Mouse (Mus musculus) layer of hippocampus, adult 2 months (tissue): ENCODE data around the gene Zfp488. TPM values are rescaled to one million over a fixed set of nuclear protein-coding genes. Genes with fewer than 3 reads are reported as not detected.
A peak's percentile ranks its signal among the peaks of the same experiment; 100 is the strongest.

Experiments used
- DNase-seq, 2 experiments: peaks; one replicate each; pipeline ENCODE4 v3.0.0; 2022; ENCODE audit warnings: low spot score in 2 of 2
- H3K27ac ChIP-seq: fragments of 200-600 bp; 2 replicates; pipeline ENCODE4 v1.8.1; 2022
- H3K4me3 ChIP-seq: fragments of 200-600 bp; 2 replicates; pipeline ENCODE4 v1.8.1; 2022; ENCODE audit warnings: mild to moderate bottlenecking
- CTCF ChIP-seq: fragments of 200-600 bp; conservative IDR thresholded peaks from 2 replicates; pipeline ENCODE4 v1.8.1; 2022; ENCODE audit warnings: antibody characterized with exemption, mild to moderate bottlenecking, moderate library complexity
- long read RNA-seq, 2 experiments: library from polyadenylated mRNA; stranded (forward); transcript quantifications; one replicate each; pipeline ENCODE4 v2.0.0; 2021; ENCODE audit warnings: borderline mapping rate in 2 of 2
- total RNA-seq, 2 experiments: library from RNA; stranded (reverse); gene quantifications; 2 replicates each; pipeline ENCODE4 v1.2.3; 2021

Gene Zfp488
- 1 to 10 TPM; 4.3 to 5.0 TPM for total RNA-seq
- long read RNA-seq, experiment 1, full-length matches to known transcripts: 3 of 4 reads
- long read RNA-seq, experiment 1, partial matches to known transcripts: 0 of 4 reads
- long read RNA-seq, experiment 1, other reads (novel, unspliced or antisense): 1 of 4 reads
- long read RNA-seq, experiment 2: 0 reads

DNA sequence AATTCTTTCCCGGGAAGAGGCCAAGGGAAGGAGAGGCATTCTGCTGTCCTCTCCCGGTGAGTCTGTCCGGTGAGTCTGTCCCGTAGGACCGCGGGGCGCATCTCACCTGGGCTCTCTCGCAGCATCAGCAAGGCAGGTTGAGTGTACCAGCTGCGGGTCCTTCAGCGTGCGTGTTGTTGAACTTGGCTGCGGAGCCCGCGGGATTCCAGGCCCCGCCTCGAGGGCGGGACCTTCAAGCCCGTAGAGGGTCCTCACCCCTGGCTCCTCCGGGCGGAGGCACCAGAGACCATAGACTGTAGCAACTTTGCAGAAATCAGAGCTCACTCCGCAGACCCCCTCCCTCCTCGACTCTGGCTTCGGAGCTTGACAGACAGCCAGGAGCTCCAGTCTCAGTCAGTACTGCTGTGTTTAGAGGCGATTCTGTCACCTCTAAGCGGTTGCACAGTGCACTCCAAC is at the start of gene Zfp488:
Gene Zfp488 (minus strand): TSS at position 161 of the 456 bp plus-strand sequence.
- H3K4me3 ChIP-seq: peak within 1 kb of the TSS; percentile 44
- peak within 1 kb of the TSS; percentile 70 for H3K27ac ChIP-seq
- no peak for TF ChIP-seq CTCF
- DNase-seq: peak in 1 of 2 experiments; percentile 16

DNA sequence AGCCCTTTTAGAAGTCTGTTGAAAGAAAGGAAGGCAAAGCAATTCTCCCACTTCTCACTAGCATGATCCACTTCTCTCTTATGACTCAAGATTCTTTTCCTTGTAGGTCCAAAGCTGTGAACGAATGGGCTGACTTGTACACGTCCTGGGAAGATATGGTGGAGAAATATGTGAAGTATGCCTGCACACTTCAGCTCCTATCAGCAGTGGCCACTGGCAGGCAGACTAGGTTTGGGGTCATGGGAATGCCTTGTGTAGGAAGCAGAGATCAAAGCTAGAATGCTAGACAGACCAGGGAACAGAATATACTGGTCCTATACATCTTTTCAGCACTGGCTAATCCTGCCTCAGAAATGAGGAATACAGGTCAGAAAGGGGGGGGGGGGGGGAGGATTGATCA is 48.1 kb upstream of the Zfp488 start:
- Histone ChIP-seq H3K27ac (no peak overlapping the region), H3K4me3 (no peak overlapping the region)
- TF ChIP-seq CTCF: no peak
- DNase-seq: no peak

DNA sequence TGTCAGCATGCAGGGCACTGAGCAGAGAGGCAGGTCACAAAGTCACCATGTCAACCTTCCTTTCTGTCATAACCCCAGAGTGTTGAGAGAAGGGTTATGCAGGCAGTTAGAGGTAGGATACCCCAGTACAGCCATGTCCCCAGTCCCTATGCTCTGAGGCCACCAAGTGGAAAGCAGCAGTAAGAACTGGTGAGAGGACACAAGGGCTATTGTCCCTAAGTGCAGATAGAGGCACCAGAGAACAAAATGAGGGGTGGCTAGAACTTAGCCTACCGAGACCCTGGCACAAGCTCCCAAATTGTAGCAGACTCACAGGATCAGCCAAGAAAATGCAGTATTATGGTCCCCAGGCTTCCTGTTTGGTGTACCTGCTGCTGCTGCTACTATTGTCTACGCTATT is 38.4 kb upstream of the Zfp488 start:
- no peak for DNase-seq
- H3K27ac ChIP-seq: no peak overlapping the region
- peak; percentile 51 for TF ChIP-seq CTCF
- no peak overlapping the region for H3K4me3 ChIP-seq

DNA sequence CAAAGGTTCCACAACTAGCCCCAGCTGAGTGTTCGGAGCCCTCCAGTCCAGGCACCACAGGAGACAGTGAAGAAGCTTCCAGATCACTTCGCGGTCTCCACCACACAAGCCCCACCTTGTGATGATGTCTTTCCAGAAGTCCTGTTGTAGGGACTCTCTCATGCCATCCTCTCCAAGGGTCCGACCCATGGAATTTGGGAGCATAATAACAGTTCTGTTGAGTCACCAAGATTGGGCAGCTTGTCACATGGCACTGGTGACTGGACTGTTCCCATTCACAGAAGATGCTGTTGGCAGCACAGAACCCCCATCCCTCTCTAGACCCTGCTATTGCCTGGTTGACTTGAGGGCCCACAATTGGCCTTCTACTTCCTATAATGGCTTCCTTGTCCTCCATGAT is 37.8 kb upstream of the Zfp488 start, which contains the start of gene Gm5460:
Gene Gm5460 (plus strand): TSS at position 378 of the 400 bp plus-strand sequence.
- no peak for DNase-seq
- H3K27ac ChIP-seq: no peak within 1 kb of the TSS
- no peak for TF ChIP-seq CTCF
- no peak within 1 kb of the TSS for H3K4me3 ChIP-seq

DNA sequence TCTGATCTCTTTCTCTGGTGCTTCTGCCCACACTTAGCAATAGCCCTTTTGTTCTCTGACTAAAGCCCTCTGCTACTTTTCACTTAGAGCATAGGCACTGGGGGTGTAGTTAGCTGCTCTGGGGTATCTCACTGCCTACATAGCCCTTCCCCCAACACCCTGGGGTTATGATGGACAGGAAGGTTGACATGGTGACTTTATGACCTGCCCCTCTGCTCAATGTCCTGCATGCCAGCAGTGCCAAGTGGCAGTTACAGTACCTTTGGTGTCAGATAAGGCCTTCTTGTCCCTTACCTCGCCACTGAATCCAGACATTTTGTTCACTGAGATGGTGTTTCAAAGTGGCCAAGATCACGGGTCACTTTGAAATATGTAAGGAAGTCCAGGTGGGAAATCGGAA is 36.5 kb upstream of the Zfp488 start, which contains the start of gene Gm30083:
Gene Gm30083 (minus strand): TSS at position 120 of the 400 bp plus-strand sequence.
- no peak for DNase-seq
- Histone ChIP-seq H3K27ac (no peak within 1 kb of the TSS), H3K4me3 (no peak within 1 kb of the TSS)
- no peak for TF ChIP-seq CTCF

DNA sequence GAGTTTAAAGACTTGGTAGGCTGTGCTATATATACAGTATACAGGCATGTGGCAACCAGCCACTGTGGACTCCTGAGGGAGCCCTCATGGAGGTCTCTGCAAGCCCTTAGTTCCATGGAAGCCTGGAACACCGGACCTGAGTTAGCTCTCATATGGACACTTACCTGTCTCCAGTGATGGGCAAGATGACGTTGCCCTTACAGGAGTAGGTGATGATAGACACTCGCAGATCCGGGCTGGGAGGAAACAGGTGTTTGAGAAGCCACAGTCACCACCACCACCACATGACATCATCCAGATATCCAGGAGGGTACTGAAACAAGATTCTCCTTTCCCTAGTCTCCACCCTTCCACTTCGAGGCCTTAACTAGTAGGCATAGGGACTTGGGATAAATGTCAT is 23.8 kb upstream of the Zfp488 start:
- TF ChIP-seq CTCF: no peak
- no peak overlapping the region for H3K27ac ChIP-seq
- DNase-seq: no peak
- no peak overlapping the region for H3K4me3 ChIP-seq

DNA sequence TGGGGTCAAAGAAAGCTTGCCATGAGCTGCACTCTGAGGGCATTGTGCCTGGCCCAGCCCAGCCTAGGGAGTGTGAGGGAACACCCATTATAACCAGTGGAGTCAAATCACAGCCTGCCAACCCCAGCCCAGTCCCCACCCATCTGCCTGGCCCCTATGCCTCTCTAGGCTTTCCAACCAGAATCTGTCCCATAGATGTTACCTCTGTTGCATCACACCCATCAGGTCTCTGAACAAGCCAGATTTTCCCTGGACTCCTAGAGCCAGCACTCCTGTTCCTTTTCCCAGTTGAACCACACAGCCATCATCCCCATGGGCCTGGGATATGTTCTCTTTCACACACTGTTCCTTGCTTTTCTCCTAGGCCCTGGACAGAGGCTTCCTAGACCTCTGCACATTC is 22.9 kb upstream of the Zfp488 start:
- H3K27ac ChIP-seq: no peak overlapping the region
- DNase-seq: no peak
- H3K4me3 ChIP-seq: no peak overlapping the region
- no peak for TF ChIP-seq CTCF

DNA sequence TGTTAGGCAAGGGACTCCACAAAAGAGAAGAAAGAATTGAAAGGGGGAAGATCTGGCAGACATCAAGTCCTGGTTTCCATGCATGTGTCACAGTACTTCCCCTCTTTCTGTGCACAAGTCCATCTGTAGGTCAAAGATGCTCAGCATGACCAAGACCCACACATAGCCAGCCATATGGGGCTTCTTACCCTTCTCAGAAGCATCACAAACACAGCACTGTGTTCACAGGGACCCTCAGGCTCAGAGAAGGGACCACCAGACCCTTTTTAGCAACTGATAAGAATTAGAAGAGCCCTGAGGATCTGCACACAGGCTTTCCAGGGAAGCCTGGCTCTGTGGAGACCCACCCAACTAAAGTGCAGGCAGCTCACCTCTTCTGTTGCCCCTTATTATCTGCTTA is 21.5 kb upstream of the Zfp488 start:
- TF ChIP-seq CTCF: no peak
- no peak overlapping the region for H3K27ac ChIP-seq
- H3K4me3 ChIP-seq: no peak overlapping the region
- DNase-seq: no peak

DNA sequence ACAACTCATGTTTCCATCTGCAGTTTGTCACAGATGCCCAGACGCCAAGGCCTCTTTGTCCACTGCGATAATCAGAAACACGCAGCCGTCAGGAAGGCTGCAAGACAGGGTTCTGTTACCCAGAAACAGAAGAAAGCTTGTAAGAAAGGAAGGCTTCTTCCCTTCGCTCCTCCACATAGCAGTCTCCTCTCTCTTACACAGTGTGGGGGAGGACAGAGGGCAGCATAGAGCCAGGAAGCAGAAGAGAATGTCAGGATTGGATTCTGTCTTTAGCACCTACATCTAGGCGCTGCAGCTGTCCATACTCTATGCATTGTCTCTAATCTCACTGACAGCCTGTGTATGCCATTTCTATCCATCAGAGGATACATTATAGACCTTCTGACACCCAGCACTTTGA is 18.9 kb upstream of the Zfp488 start:
- no peak for DNase-seq
- Histone ChIP-seq H3K4me3 (no peak overlapping the region), H3K27ac (no peak overlapping the region)
- TF ChIP-seq CTCF: no peak

DNA sequence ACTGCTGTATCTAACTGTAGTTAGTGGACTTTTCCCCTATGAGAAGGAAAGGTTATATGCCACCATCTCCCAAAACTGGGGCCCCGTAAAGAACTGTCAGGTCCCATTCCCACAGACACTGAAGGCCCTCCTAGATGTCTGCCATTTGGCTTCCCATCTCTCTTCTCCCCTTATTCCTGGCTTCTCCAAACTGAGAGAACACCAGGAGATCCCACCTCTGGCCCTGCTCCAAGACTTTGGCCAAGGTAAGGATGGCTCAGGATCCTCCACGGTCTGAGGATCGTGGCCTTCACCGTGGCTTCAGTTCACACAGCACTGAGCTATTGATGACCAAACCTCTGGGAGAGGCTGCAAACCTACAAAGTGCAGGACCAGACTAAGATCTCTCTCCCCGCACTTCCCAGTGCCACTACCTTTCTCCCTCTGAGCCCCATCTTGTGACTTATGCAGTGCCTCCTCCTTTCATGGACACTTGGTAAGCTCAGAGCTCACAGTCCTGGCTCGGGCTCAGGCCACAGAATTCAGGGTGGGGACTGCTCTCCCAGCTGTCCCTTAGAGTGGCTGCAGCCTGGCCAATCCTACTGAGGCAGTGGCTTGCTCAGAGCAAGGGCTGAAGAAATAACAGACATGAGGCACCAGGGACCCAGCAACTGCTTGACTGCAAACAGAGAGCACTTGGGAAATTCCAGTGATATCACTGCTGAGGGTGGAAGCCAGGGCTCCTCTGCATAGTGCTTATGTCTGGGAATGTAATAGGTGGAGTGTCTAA is 15.1 kb upstream of the Zfp488 start:
- DNase-seq: no peak
- H3K4me3 ChIP-seq: no peak overlapping the region
- no peak for TF ChIP-seq CTCF
- H3K27ac ChIP-seq: no peak overlapping the region

DNA sequence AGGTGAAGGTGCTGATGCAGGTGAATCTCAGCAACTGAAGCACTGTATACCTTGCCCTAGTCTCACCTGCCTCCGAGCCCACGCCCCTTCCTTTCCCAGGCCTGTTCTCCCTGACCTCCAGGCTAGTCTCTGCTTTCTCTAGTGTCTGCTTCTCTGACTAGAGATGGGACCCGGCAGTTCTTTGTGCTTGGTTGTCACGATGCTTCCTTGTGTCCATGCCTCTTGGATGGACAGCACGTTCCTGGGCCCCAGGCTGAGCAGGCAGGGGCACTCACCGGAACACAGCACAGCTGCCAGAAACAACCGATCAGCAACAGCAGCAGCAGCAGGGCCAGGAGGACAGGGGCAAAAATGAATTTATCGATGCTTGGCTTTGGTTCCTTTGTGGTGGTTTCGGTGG is 14.5 kb upstream of the Zfp488 start:
- Histone ChIP-seq H3K27ac (no peak overlapping the region), H3K4me3 (no peak overlapping the region)
- no peak for DNase-seq
- no peak for TF ChIP-seq CTCF

DNA sequence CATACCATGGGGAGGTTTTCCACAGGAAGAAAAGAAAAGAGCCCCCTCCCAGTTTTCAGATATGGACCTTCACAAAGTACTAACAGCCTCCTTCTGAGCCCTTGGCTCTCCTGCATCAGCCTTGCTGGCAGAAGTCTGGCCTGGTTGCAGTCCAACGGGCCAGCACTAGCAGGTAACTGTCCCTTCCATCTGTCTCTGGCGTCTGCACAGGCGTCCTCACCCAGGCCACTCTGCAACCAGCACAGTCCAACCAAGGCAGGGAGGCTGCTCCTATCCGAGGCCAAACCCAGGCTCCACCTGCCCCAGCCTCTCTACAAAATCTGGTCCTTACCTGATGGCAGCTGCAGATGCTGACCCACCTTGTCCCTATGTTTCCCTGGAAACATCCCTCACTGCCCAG is 13.4 kb upstream of the Zfp488 start:
- TF ChIP-seq CTCF: no peak
- DNase-seq: no peak

DNA sequence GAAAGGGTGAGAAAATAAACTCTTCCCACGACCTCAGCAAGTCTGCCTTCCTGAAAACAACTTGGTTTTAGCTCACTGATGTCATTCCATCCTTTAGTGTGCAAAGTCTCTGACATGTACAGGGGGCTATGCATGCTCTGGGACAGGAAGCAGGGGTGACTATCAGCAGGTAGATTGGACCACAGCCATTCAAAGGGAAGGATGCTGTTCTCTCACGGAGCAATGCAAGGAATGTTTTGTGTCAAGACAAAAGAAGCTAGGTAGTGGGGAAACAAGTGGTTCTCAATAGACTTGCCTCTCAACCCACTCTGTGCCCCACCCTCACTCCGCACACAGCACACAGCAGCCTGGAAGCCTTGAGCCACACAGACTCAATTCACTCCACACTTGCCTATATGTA is 10.6 kb upstream of the Zfp488 start:
- TF ChIP-seq CTCF: no peak
- H3K27ac ChIP-seq: no peak overlapping the region
- no peak overlapping the region for H3K4me3 ChIP-seq
- DNase-seq: no peak

More for the DNA sequence above, 13.4 kb upstream of the Zfp488 start:
- Histone ChIP-seq H3K27ac (no peak overlapping the region), H3K4me3 (no peak overlapping the region)

DNA sequence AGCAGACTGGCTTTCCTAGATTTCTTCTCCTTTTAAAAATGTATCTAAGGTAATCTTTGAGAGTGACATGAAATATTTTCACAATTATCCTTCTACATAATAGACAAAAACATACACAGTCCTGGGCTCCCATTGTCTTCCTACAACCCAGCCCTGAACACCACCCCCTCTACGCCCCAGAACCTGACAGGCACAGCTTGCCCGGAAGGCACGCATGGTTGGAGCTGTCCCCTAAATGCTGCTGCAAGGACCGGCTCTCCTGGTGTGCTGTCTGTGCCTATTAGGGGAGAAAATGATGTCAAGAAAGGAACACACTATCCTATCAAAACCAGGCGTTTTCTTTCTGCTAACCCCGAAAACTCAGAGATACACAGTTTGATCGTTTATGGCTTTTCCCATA is 816 bp downstream of the Zfp488 start:
- Histone ChIP-seq H3K27ac (peak overlapping the region; percentile 70), H3K4me3 (peak overlapping the region; percentile 44)
- DNase-seq: no peak
- TF ChIP-seq CTCF: no peak
